Mouse (Mus musculus) CH12.LX (cell line): ENCODE results near the gene Fam213a. TPM values are rescaled to one million over a fixed set of nuclear protein-coding genes. Genes with fewer than 3 reads are reported as not detected.

Source experiments
- DNase-seq: peaks from one replicate; pipeline ENCODE4 v3.0.0-alpha.2; 2013; ENCODE audit errors: extremely low read depth
- H3K27ac ChIP-seq: 2 replicates; pipeline ENCODE4 v1.5.1; 2012; ENCODE audit warnings: low read depth, mild to moderate bottlenecking, control low read depth, moderate library complexity; ENCODE audit not compliant: insufficient read depth
- H3K27me3 ChIP-seq: replicated peaks from 2 replicates; pipeline ENCODE3; 2012; ENCODE audit warnings: inconsistent platforms
- H3K36me3 ChIP-seq, 2 experiments: replicated peaks in 1 of 2; 2 replicates each; pipeline versions ENCODE3 to v1.6.1; 2012; ENCODE audit warnings: inconsistent platforms in 1 of 2, low read length in 1 of 2, mild to moderate bottlenecking in 1 of 2, mixed read lengths in 1 of 2, moderate library complexity in 1 of 2; ENCODE audit not compliant: control insufficient read depth in 1 of 2, insufficient read depth in 1 of 2
- H3K4me1 ChIP-seq, 2 experiments: 2 replicates each; pipeline ENCODE4 v1.6.1; 2012; ENCODE audit warnings: inconsistent platforms in 1 of 2, moderate library complexity in 1 of 2; ENCODE audit not compliant: insufficient read depth in 2 of 2, control insufficient read depth in 1 of 2
- H3K4me2 ChIP-seq: 2 replicates; pipeline ENCODE4 v1.6.1; 2012; ENCODE audit warnings: low read depth, mild to moderate bottlenecking, control low read depth; ENCODE audit not compliant: poor library complexity, insufficient read depth, severe bottlenecking
- H3K4me3 ChIP-seq, 3 experiments: fragments of 150-350 bp in 1 of 3; sonication (generic) in 1 of 3; replicated peaks in 1 of 3; 2 replicates each; pipeline versions ENCODE3 to v1.5.1; 2011 to 2012; ENCODE audit warnings: low read depth in 2 of 3, low read length in 2 of 3, mild to moderate bottlenecking in 2 of 3, moderate library complexity in 2 of 3, control low read depth in 1 of 3, improper control_type of control experiment in 1 of 3, inconsistent platforms in 1 of 3, mixed read lengths in 1 of 3; ENCODE audit not compliant: poor library complexity in 1 of 3
- H3K79me2 ChIP-seq: replicated peaks from 2 replicates; pipeline ENCODE4 v1.6.1; 2012; ENCODE audit warnings: mild to moderate bottlenecking, moderate library complexity; ENCODE audit not compliant: control insufficient read depth, poor library complexity, insufficient read depth, severe bottlenecking; ENCODE audit errors: extremely low read depth
- H3K9ac ChIP-seq: 2 replicates; pipeline ENCODE4 v1.6.1; 2012; ENCODE audit warnings: low read depth, mild to moderate bottlenecking, control low read depth, moderate library complexity; ENCODE audit not compliant: insufficient read depth
- H3K9me3 ChIP-seq: replicated peaks from 2 replicates; pipeline ENCODE3; 2012; ENCODE audit warnings: low read length, inconsistent platforms, mixed read lengths
- BHLHE40 ChIP-seq: IDR thresholded peaks from 2 replicates; pipeline ENCODE4 v1.6.1; 2011; ENCODE audit warnings: mild to moderate bottlenecking, low read depth, low read length, improper control_type of control experiment
- CHD1 ChIP-seq: IDR thresholded peaks from 2 replicates; pipeline ENCODE4 v1.6.1; 2012; ENCODE audit warnings: low read depth, low read length, improper control_type of control experiment, inconsistent platforms
- CHD2 ChIP-seq: IDR thresholded peaks from 2 replicates; pipeline ENCODE4 v1.6.1; 2011; ENCODE audit warnings: low read length, improper control_type of control experiment
- E2F4 ChIP-seq: IDR thresholded peaks from 2 replicates; pipeline ENCODE4 v1.6.1; 2011; ENCODE audit warnings: low read depth, low read length, improper control_type of control experiment; ENCODE audit not compliant: insufficient replicate concordance
- EP300 ChIP-seq: IDR thresholded peaks from 2 replicates; pipeline ENCODE4 v1.6.1; 2011; ENCODE audit warnings: low read length, improper control_type of control experiment
- ETS1 ChIP-seq: conservative IDR thresholded peaks from 2 replicates; pipeline ENCODE4 v1.6.1; 2012; ENCODE audit warnings: low read depth, mild to moderate bottlenecking, inconsistent platforms, low read length, improper control_type of control experiment, moderate library complexity
- IRF4 ChIP-seq: IDR thresholded peaks from 2 replicates; pipeline ENCODE4 v1.6.1; 2014; ENCODE audit warnings: low read depth, mild to moderate bottlenecking, inconsistent platforms, low read length, improper control_type of control experiment
- JUN ChIP-seq: IDR thresholded peaks from 2 replicates; pipeline ENCODE4 v1.6.1; 2011; ENCODE audit warnings: low read depth, mild to moderate bottlenecking, low read length, improper control_type of control experiment, moderate library complexity; ENCODE audit not compliant: insufficient read depth
- JUND ChIP-seq: conservative IDR thresholded peaks from 2 replicates; pipeline ENCODE4 v1.6.1; 2011; ENCODE audit warnings: low read depth, low read length, improper control_type of control experiment
- KAT2A ChIP-seq: IDR thresholded peaks from 2 replicates; pipeline ENCODE4 v1.6.1; 2012; ENCODE audit warnings: low read length, improper control_type of control experiment, inconsistent platforms; ENCODE audit not compliant: insufficient replicate concordance
- MAZ ChIP-seq: IDR thresholded peaks from 2 replicates; pipeline ENCODE4 v1.6.1; 2012; ENCODE audit warnings: low read depth, mild to moderate bottlenecking, inconsistent platforms, low read length, improper control_type of control experiment, moderate library complexity
- MXI1 ChIP-seq: IDR thresholded peaks from 2 replicates; pipeline ENCODE4 v1.6.1; 2011; ENCODE audit warnings: mild to moderate bottlenecking, low read depth, low read length, improper control_type of control experiment
- NELFE ChIP-seq: IDR thresholded peaks from 2 replicates; pipeline ENCODE4 v1.6.1; 2011; ENCODE audit warnings: low read depth, low read length, improper control_type of control experiment
- NRF1 ChIP-seq: IDR thresholded peaks from 2 replicates; pipeline ENCODE4 v1.6.1; 2014; ENCODE audit warnings: low read depth, mild to moderate bottlenecking, inconsistent platforms, low read length, improper control_type of control experiment, moderate library complexity
- PAX5 ChIP-seq: IDR thresholded peaks from 2 replicates; pipeline ENCODE4 v1.6.1; 2012; ENCODE audit warnings: low read length, inconsistent platforms, mixed read lengths
- POLR2A ChIP-seq: IDR thresholded peaks from 2 replicates; pipeline ENCODE4 v1.6.1; 2011; ENCODE audit warnings: low read depth, mild to moderate bottlenecking, improper control_type of control experiment, low read length
- POLR2AphosphoS2 ChIP-seq: IDR thresholded peaks from 2 replicates; pipeline ENCODE4 v1.6.1; 2011; ENCODE audit warnings: low read depth, low read length, improper control_type of control experiment
- SIN3A ChIP-seq: IDR thresholded peaks from 2 replicates; pipeline ENCODE4 v1.6.1; 2012; ENCODE audit warnings: low read length, improper control_type of control experiment, inconsistent platforms
- UBTF ChIP-seq: IDR thresholded peaks from 2 replicates; pipeline ENCODE4 v1.6.1; 2012; ENCODE audit warnings: low read depth, mild to moderate bottlenecking, inconsistent platforms, low read length, improper control_type of control experiment, moderate library complexity
- USF1 ChIP-seq: IDR thresholded peaks from 2 replicates; pipeline ENCODE4 v1.6.1; 2014; ENCODE audit warnings: low read depth, mild to moderate bottlenecking, inconsistent platforms, low read length, improper control_type of control experiment
- ZKSCAN1 ChIP-seq: IDR thresholded peaks from 2 replicates; pipeline ENCODE4 v1.6.1; 2012; ENCODE audit warnings: low read depth, inconsistent platforms, low read length, improper control_type of control experiment, borderline replicate concordance
- ZNF384 ChIP-seq: IDR thresholded peaks from 2 replicates; pipeline ENCODE4 v1.6.1; 2012; ENCODE audit warnings: low read depth, low read length, improper control_type of control experiment, inconsistent platforms
- dilution Hi-C: fragments of 300-500 bp; cut with MboI; formaldehyde crosslinking; loops from 2 replicates; pipeline ENCODE4 v1.14.3; 2020; ENCODE audit warnings: low sequenced_read_pairs; ENCODE audit not compliant: extremely low pct_unique_long_range_greater_than_20kb, extremely low pct_ligation_motif_present
- in situ Hi-C: fragments of 300-500 bp; cut with MboI; formaldehyde crosslinking; loops from 3 replicates; pipeline ENCODE4 v1.14.3; 2019; ENCODE audit warnings: low sequenced_read_pairs, low pct_ligation_motif_present, low pct_unique_long_range_greater_than_20kb, mixed read lengths
- polyA plus RNA-seq: library from polyadenylated mRNA; unstranded; fragments of >175 nt; gene quantifications from 2 replicates; pipeline ENCODE4 v1.2.1, GENCODE M21; 2012; ENCODE audit warnings: low read depth; ENCODE audit not compliant: insufficient read length
- total RNA-seq, 2 experiments: library from RNA; depleted of rRNA; stranded (reverse); fragments of 300-350 nt in 1 of 2; fragments of >200 nt in 1 of 2; gene quantifications; 2 replicates each; pipeline ENCODE4 v1.2.3; 2012 to 2014

The Fam213a gene
- total and polyA plus RNA-seq, 3 experiments: 11.6 to 17.1 (median 14.1) TPM

DNA sequence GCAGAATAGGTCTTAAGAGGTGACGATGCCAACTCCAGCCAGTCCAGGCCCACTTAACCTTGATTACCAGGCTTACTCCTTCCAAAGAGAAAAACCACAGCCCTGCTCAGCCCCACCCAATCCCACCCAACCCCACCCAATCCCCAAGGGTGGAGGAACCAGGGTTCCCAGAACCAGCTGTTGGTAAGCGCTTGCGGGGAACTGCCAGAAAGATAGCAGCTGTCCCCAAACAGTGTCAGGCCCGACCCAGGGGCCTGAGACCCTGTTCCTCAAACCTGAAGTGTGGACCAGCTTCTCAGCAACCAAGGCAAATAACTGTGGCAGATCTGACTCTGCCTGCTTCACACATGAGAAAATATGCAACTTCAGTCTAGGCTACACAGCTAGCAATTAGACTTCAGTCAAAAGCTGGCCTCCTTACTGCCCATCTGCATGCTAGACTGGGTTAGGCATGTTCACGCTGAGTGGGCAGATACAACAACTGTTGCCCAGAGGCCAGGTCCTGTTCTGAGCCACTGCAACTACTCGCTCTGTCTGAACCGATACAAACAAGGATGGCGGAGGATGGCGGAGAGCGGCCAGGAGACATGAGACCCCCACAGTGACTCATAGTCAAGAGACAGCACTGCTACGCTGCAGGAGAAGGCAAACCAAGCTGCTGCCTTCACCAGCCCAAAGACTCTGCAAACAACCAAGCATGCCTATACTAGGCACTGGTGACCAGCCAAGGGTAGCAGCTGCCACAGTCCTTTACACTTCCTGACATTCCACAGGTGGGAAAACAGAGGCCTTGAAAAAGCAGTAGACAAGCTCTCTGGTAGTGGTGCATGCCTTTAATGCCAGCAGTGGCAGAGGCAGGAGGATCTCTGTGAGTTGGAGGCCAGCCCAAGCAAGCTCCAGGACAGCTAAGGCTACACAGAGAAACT lies 51.0 kb downstream of the Fam213a start:
- in situ Hi-C loops: no loop called here
- peaks cover 45% of the 10 kb centered on the region for H3K79me2 ChIP-seq
- peaks cover 33 to 69% of the 10 kb centered on the region in 2 experiments for H3K4me1 ChIP-seq
- H3K9ac ChIP-seq: no peak overlapping the region
- no peaks in the 10 kb centered on the region for H3K27me3 ChIP-seq
- DNase-seq: no peak
- TF ChIP-seq PAX5 (no peak), UBTF (no peak), JUN (no peak), KAT2A (no peak), NELFE (no peak), SIN3A (no peak), POLR2A (no peak), BHLHE40 (no peak), MXI1 (no peak), ETS1 (no peak), MAZ (no peak), USF1 (no peak), IRF4 (no peak), ZKSCAN1 (no peak), CHD1 (no peak), EP300 (no peak), ZNF384 (no peak), CHD2 (no peak), JUND (no peak)
- dilution Hi-C loops: no loop called here
- no peak overlapping the region; the same call in 1 of the 2 replicates for H3K4me2 ChIP-seq
- no peak overlapping the region for H3K4me3 ChIP-seq
- peaks cover 0 to 3% of the 10 kb centered on the region in 2 experiments for H3K36me3 ChIP-seq
- no peak overlapping the region for H3K27ac ChIP-seq
- H3K9me3 ChIP-seq: no peaks in the 10 kb centered on the region

DNA sequence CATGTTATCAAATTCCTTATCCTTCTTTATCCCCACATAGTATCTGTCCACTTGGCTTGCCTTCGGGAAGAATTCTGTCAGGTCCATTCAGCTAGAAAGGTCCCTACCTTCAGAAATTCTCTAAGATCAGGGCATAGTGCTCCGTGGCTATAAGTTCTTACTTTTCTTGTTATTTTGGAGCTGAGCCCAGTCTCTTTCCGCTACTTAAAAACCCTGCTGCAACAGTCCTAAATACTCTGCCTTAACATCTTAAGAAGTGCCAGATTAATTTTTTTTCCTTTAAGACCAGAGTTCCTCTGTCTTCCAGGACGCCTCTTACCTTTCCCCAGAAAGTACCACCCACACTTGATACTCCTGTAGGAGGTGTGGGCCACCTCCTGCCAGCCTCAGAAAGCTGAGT lies 53.4 kb downstream of the Fam213a start:
- Histone ChIP-seq H3K9ac (no peak overlapping the region), H3K27ac (no peak overlapping the region), H3K4me3 (no peak overlapping the region), H3K79me2 (peaks cover 49% of the 10 kb centered on the region), H3K36me3 (peaks cover 0 to 5% of the 10 kb centered on the region in 2 experiments), H3K27me3 (no peaks in the 10 kb centered on the region), H3K4me2 (no peak overlapping the region), H3K4me1 (peaks cover 42 to 85% of the 10 kb centered on the region in 2 experiments), H3K9me3 (no peaks in the 10 kb centered on the region)
- in situ Hi-C loops: no loop called here
- dilution Hi-C loops: no loop called here
- TF ChIP-seq E2F4: no peak
- TF ChIP-seq USF1: no peak
- no peak for TF ChIP-seq POLR2A
- TF ChIP-seq POLR2AphosphoS2: no peak
- no peak for TF ChIP-seq NELFE
- TF ChIP-seq JUN: no peak
- TF ChIP-seq NRF1: no peak
- no peak for TF ChIP-seq MAZ
- DNase-seq: no peak
